Mouse (Mus musculus) hindbrain, embryonic 16.5 days (tissue): ENCODE measurements around the gene 4931428L18Rik. TPM values are rescaled to one million over a fixed set of nuclear protein-coding genes. Genes with fewer than 3 reads are reported as not detected.

Source experiments
- polyA plus RNA-seq: library from polyadenylated mRNA; unstranded; fragments of >200 nt; fragmentation: Nextera tagmentation; extraction: Ambion mirVana; gene quantifications from 2 replicates; pipeline ENCODE4 v1.2.1, GENCODE M21; 2015

4931428L18Rik gene
- polyA plus RNA-seq, 1 experiment from 2014 or later: not detected

Other genes starting within 250 kb of the 4931428L18Rik start
- not detected in 2 replicates for gene AC153137.1, start 244.7 kb downstream of the 4931428L18Rik start, polyA plus RNA-seq
- not detected in 2 replicates for gene Lgsn, start 46.3 kb downstream of the 4931428L18Rik start, polyA plus RNA-seq
- gene Pih1d3, start 154 bp upstream of the 4931428L18Rik start, polyA plus RNA-seq: not detected in 2 replicates